Comparison of ENCODE assay signal across 15 mouse cellular contexts in the genomic region with DNA sequence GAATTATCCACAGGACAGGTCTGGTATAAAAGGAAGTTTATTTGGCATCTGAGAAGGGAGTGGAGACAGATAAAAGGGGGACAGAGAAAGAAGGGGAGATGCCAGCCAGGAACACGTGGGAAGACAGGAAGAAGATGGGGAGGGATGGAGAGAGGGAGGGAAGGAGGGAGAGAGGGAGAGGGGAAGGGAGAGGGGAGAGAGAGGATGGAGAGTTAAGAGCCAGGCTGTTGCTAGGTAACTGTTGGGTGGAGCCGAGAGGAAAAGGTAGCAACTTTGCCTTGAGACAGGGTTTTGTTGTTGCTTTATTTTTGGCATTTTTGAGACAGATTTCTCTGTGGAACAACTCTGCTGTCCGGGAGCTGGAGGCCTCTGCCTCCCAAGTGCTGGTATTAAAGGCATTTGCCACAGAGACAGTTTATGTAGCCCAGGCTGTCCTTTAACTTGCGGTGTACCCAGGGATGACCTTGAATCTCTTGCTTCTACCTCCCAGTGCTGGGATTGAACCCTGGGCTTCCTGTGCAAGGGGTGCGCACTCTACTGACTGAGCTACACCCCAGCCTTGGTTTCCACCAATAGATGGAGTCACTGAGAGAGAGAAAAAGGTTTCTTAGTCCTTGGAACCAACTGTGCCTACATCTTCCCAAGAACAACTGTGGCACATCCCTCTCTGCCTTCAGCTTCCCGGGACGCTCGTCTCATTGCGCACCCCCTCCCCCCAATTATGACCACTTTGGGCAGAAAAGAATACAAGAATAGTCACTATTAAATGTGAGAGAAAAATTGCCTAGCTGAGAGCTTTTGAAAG. TPM values are rescaled to one million over a fixed set of nuclear protein-coding genes. Genes with fewer than 3 reads are reported as not detected.
DNase-seq lines count a peak whose midpoint lies in the region; ATAC-seq and TF ChIP-seq lines count a peak whose summit lies in the region.
"Had no signal": no experiment of that assay in that cellular context is flagged by ENCODE, and none has a peak within 500 bp of the region (broad histone marks: within the 10 kb centered on the region; RNA-seq: fewer than 3 reads in every experiment).

No protein-coding gene starts in this region.

- H3K4me2 ChIP-seq in intestine, embryonic 15.5 days (replicated peaks), result no peak overlapping the region
- no peak overlapping the region for H3K4me2 ChIP-seq in intestine, embryonic 16.5 days (ENCODE audit: low read depth, low read length)
- H3K4me2 ChIP-seq in embryonic facial prominence, embryonic 12.5 days (replicated peaks), result no peak overlapping the region
- no peak overlapping the region for H3K4me2 ChIP-seq in stomach, embryonic 15.5 days
- H3K4me2 ChIP-seq: embryonic facial prominence, embryonic 15.5 days; liver, embryonic 15.5 days had no signal

- H3K27me3 ChIP-seq in intestine, embryonic 15.5 days (replicated peaks), result no peaks in the 10 kb centered on the region
- no peaks in the 10 kb centered on the region for H3K27me3 ChIP-seq in intestine, embryonic 16.5 days (replicated peaks; ENCODE audit: control insufficient read depth, insufficient read depth, low read length)
- H3K27me3 ChIP-seq in embryonic facial prominence, embryonic 12.5 days, result no peaks in the 10 kb centered on the region
- no peaks in the 10 kb centered on the region for H3K27me3 ChIP-seq in stomach, embryonic 15.5 days (replicated peaks)
- H3K27me3 ChIP-seq: embryonic facial prominence, embryonic 15.5 days; limb, embryonic 12.5 days; liver, embryonic 15.5 days had no signal

- H3K36me3 ChIP-seq in intestine, embryonic 15.5 days, result no peaks in the 10 kb centered on the region
- H3K36me3 ChIP-seq in intestine, embryonic 16.5 days (ENCODE audit: control insufficient read depth, insufficient read depth, low read length), result no peaks in the 10 kb centered on the region
- H3K36me3 ChIP-seq in ES-E14 (ENCODE audit: control insufficient read depth, insufficient read depth, low read length, poor library complexity, severe bottlenecking), result no peaks in the 10 kb centered on the region
- no peaks in the 10 kb centered on the region for H3K36me3 ChIP-seq in embryonic facial prominence, embryonic 12.5 days
- H3K36me3 ChIP-seq in stomach, embryonic 15.5 days, result no peaks in the 10 kb centered on the region
- H3K36me3 ChIP-seq: embryonic facial prominence, embryonic 15.5 days; limb, embryonic 12.5 days; liver, embryonic 15.5 days had no signal

- in situ Hi-C loops in ES-E14 (cut with MboI; ENCODE audit: low sequenced_read_pairs in 2 of 2, unreplicated experiment in 2 of 2), result loop anchor here in 1 of 2 experiments (10.0 kb wide), 1 partner anchor 224 kb away; no protein-coding TSS in a partner anchor

- H3K9ac ChIP-seq in intestine, embryonic 15.5 days, result no peak overlapping the region
- no peak overlapping the region for H3K9ac ChIP-seq in intestine, embryonic 16.5 days (ENCODE audit: low read depth, low read length)
- peak overlapping the region; percentile 7; the same call in 1 of the 2 replicates for H3K9ac ChIP-seq in ES-E14 (ENCODE audit: insufficient read depth, low read depth, low read length, poor library complexity, severe bottlenecking)
- no peak overlapping the region for H3K9ac ChIP-seq in embryonic facial prominence, embryonic 12.5 days
- H3K9ac ChIP-seq in stomach, embryonic 15.5 days, result no peak overlapping the region
- H3K9ac ChIP-seq: embryonic facial prominence, embryonic 15.5 days; limb, embryonic 12.5 days; liver, embryonic 15.5 days had no signal

- no peak overlapping the region for H3K4me3 ChIP-seq in intestine, embryonic 15.5 days (replicated peaks)
- no peak overlapping the region for H3K4me3 ChIP-seq in intestine, embryonic 16.5 days (ENCODE audit: low read length)
- no peak overlapping the region for H3K4me3 ChIP-seq in ES-E14 (ENCODE audit: insufficient read depth in 1 of 2, low read depth in 1 of 2, low read length in 2 of 2, poor library complexity in 1 of 2, severe bottlenecking in 1 of 2)
- H3K4me3 ChIP-seq in embryonic facial prominence, embryonic 12.5 days, result no peak overlapping the region
- H3K4me3 ChIP-seq in stomach, embryonic 15.5 days (replicated peaks), result no peak overlapping the region
- H3K4me3 ChIP-seq: embryonic facial prominence, embryonic 15.5 days; limb, embryonic 12.5 days; liver, embryonic 15.5 days had no signal

- H3K9me3 ChIP-seq in intestine, embryonic 15.5 days, result no peaks in the 10 kb centered on the region
- H3K9me3 ChIP-seq in intestine, embryonic 16.5 days (ENCODE audit: control insufficient read depth, low read length), result no peaks in the 10 kb centered on the region
- no peaks in the 10 kb centered on the region for H3K9me3 ChIP-seq in ES-E14 (ENCODE audit: control insufficient read depth, insufficient read depth, low read depth, low read length)
- no peaks in the 10 kb centered on the region for H3K9me3 ChIP-seq in embryonic facial prominence, embryonic 12.5 days
- H3K9me3 ChIP-seq in stomach, embryonic 15.5 days, result no peaks in the 10 kb centered on the region
- H3K9me3 ChIP-seq: embryonic facial prominence, embryonic 15.5 days; limb, embryonic 12.5 days; liver, embryonic 15.5 days had no signal

- 39% methylated on average over 9 of the region's 9 CpGs for WGBS in intestine, embryonic 15.5 days
- WGBS in intestine, embryonic 16.5 days, result 47% methylated on average over 9 of the region's 9 CpGs
- 34% methylated on average over 9 of the region's 9 CpGs for WGBS in embryonic facial prominence, embryonic 12.5 days
- 47% methylated on average over 9 of the region's 9 CpGs for WGBS in stomach, embryonic 15.5 days

- DNase-seq in ES-E14 (ENCODE audit: low read depth, low spot score), result no peak
- DNase-seq in urinary bladder, postnatal 4 days (ENCODE audit: low spot score in 2 of 2), result no peak
- no peak for DNase-seq in right cerebral cortex, adult 18-20 months
- DNase-seq: cerebellum, adult 18-20 months; gastrocnemius, postnatal 25 days; thymus, adult 2 months had no signal

- peaks cover 20% of the 10 kb centered on the region for H3K4me1 ChIP-seq in intestine, embryonic 15.5 days (replicated peaks)
- H3K4me1 ChIP-seq in intestine, embryonic 16.5 days (ENCODE audit: control insufficient read depth, insufficient read depth, low read length), result peaks cover 19% of the 10 kb centered on the region
- H3K4me1 ChIP-seq in ES-E14 (ENCODE audit: control insufficient read depth in 2 of 2, insufficient read depth in 2 of 2, low read length in 2 of 2, poor library complexity in 1 of 2), result peaks cover 2 to 34% of the 10 kb centered on the region in 2 experiments; a peak in 2 of 4 replicates
- H3K4me1 ChIP-seq in embryonic facial prominence, embryonic 12.5 days, result peaks cover 25% of the 10 kb centered on the region
- peaks cover 22% of the 10 kb centered on the region for H3K4me1 ChIP-seq in stomach, embryonic 15.5 days

- ATAC-seq in intestine, embryonic 15.5 days, result no peak
- no peak for ATAC-seq in intestine, embryonic 16.5 days
- no peak for ATAC-seq in embryonic facial prominence, embryonic 12.5 days (ENCODE audit: insufficient number of reproducible peaks, insufficient read depth, low FRiP score, low TSS enrichment)
- ATAC-seq in stomach, embryonic 15.5 days (ENCODE audit: insufficient read depth, low FRiP score, low read depth), result no peak
- ATAC-seq: hindbrain, embryonic 16.5 days; midbrain, embryonic 16.5 days had no signal

- H3K27ac ChIP-seq in intestine, embryonic 15.5 days, result 0 out of 2 replicates have a peak overlapping the region, but pooled peaks have one; percentile 13
- H3K27ac ChIP-seq in intestine, embryonic 16.5 days (ENCODE audit: low read length), result no peak overlapping the region
- peak overlapping the region; percentile 34; the same call in 1 of the 2 replicates for H3K27ac ChIP-seq in ES-E14 (ENCODE audit: insufficient read depth, low read depth, low read length, poor library complexity, severe bottlenecking)
- peak overlapping the region; percentile 36; the same call in 1 of the 2 replicates for H3K27ac ChIP-seq in embryonic facial prominence, embryonic 12.5 days
- H3K27ac ChIP-seq in stomach, embryonic 15.5 days, result peak overlapping the region; percentile 81
- H3K27ac ChIP-seq: liver, embryonic 15.5 days had no signal

TF ChIP-seq in ES-E14, 5 proteins besides CTCF, POLR2A, EP300 and RAD21:
- no peak for TF ChIP-seq MAFK (IDR thresholded peaks at IDR 0.05; ENCODE audit: insufficient read depth, low read depth, low read length)
- no peak for TF ChIP-seq ZNF384 (IDR thresholded peaks at IDR 0.05; ENCODE audit: low read depth, low read length)
- no peak for TF ChIP-seq HCFC1 (IDR thresholded peaks at IDR 0.05; ENCODE audit: borderline replicate concordance, insufficient read depth, low read length)
- no peak for TF ChIP-seq ZC3H11A (IDR thresholded peaks at IDR 0.05; ENCODE audit: borderline replicate concordance, low read depth, low read length)
- TF ChIP-seq CHD2 (IDR thresholded peaks at IDR 0.05; ENCODE audit: low read depth, low read length), result no peak
TF ChIP-seq in ES-E14: peak in this region for 0.

RNA-seq across cellular contexts. Expression of a gene that starts 25.5 kb away (rescaled TPM):
- 10.4 and 11.1 TPM in 2 replicates for polyA plus RNA-seq in intestine, embryonic 15.5 days (2015; fragmentation: Nextera tagmentation; extraction: Ambion mirVana)
- 11.7 and 14.2 TPM in 2 replicates for polyA plus RNA-seq in intestine, embryonic 16.5 days (2015; fragmentation: Nextera tagmentation; extraction: Ambion mirVana)
- 33.6 and 34.4 TPM in 2 replicates for total RNA-seq in ES-E14 (2012; rRNA removed)
- polyA plus RNA-seq in embryonic facial prominence, embryonic 12.5 days (2016; fragmentation: Nextera tagmentation; extraction: Ambion mirVana), result 8.3 and 9.4 TPM in 2 replicates
- polyA plus RNA-seq in stomach, embryonic 15.5 days (2015; fragmentation: Nextera tagmentation; extraction: Ambion mirVana), result 10.3 and 11.9 TPM in 2 replicates
